Mouse (Mus musculus) neural tube, embryonic 14.5 days (tissue): Measurements from ENCODE around the gene Smurf1. TPM values are rescaled to one million over a fixed set of nuclear protein-coding genes. Genes with fewer than 3 reads are reported as not detected.

ENCODE experiments used
- ATAC-seq: fragments of 200-750 bp; cut with Nextera tagmentation; 2 replicates; pipeline ENCODE4 v1.8.0; 2017; ENCODE audit warnings: low read depth, mild to moderate bottlenecking, moderate TSS enrichment, moderate library complexity
- H3K27ac ChIP-seq: fragments of 300-500 bp; sonication (generic); 2 replicates; pipeline ENCODE4 v1.5.1; 2014; ENCODE audit warnings: low read depth, mild to moderate bottlenecking, control low read depth, low read length, moderate library complexity, mixed read lengths
- H3K27me3 ChIP-seq: fragments of 300-500 bp; sonication (generic); 2 replicates; pipeline ENCODE4 v1.6.1; 2014; ENCODE audit warnings: low read length; ENCODE audit not compliant: control insufficient read depth, insufficient read depth
- H3K36me3 ChIP-seq: fragments of 300-500 bp; sonication (generic); 2 replicates; pipeline ENCODE4 v1.6.1; 2014; ENCODE audit warnings: low read length, mixed read lengths; ENCODE audit not compliant: control insufficient read depth, insufficient read depth
- H3K4me1 ChIP-seq: fragments of 300-500 bp; sonication (generic); 2 replicates; pipeline ENCODE4 v1.6.1; 2014; ENCODE audit warnings: low read length; ENCODE audit not compliant: control insufficient read depth, insufficient read depth
- H3K4me2 ChIP-seq: fragments of 300-500 bp; sonication (generic); 2 replicates; pipeline ENCODE4 v1.6.1; 2014; ENCODE audit warnings: mild to moderate bottlenecking, low read depth, low read length, control low read depth
- H3K4me3 ChIP-seq: fragments of 300-500 bp; sonication (generic); 2 replicates; pipeline ENCODE4 v1.5.1; 2014; ENCODE audit warnings: low read depth, low read length, control low read depth, mixed read lengths
- H3K9ac ChIP-seq: fragments of 300-500 bp; sonication (generic); replicated peaks from 2 replicates; pipeline ENCODE4 v1.6.1; 2014; ENCODE audit warnings: low read depth, mild to moderate bottlenecking, control low read depth, low read length, mixed read lengths
- H3K9me3 ChIP-seq: fragments of 300-500 bp; sonication (generic); 2 replicates; pipeline ENCODE4 v1.6.1; 2016; ENCODE audit warnings: low read length; ENCODE audit not compliant: control insufficient read depth
- WGBS: fragments of 180-500 bp; shearing (Covaris S2); extraction: QIAGEN DNeasy Blood & Tissue Kit; methylation state at CpG from one replicate; pipeline ENCODE4 v1.1.7; 2014; 5-methylcytosine and 5-hydroxymethylcytosine counted together
- polyA plus RNA-seq: library from polyadenylated mRNA; unstranded; fragments of >200 nt; fragmentation: Nextera tagmentation; extraction: Ambion mirVana; gene quantifications from 2 replicates; pipeline ENCODE4 v1.2.1, GENCODE M21; 2014

Smurf1 gene
- polyA plus RNA-seq, 1 experiment from 2014 or later = 30.3 TPM

DNA sequence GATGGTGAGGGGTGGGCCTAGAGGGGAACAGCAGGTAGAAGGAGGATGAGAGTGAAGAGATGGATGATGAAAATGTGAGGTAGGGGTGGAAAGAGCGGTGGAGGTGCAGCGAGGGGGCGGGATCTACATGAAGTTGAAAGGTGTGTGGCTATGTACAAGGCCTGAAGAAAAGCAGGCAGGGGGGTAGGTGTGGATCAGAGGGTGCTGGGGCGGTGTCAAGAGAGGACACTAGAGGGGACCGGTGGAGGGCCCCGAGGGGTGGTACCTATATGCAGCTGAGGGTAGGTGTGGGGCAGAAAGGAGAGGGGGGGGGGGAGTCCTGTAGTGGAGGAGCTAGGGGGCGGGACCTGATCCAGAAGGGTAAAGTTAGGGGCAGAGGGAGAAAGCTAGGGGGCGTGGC lies 1.2 kb downstream of the Smurf1 start:
- Histone ChIP-seq H3K9ac (no peak overlapping the region), H3K4me3 (peak overlapping the region; percentile 92), H3K27ac (0 out of 2 replicates have a peak overlapping the region, but pooled peaks have one; percentile 10), H3K4me2 (peak overlapping the region; percentile 76), H3K4me1 (peaks cover 15% of the 10 kb centered on the region), H3K36me3 (no peaks in the 10 kb centered on the region), H3K9me3 (no peaks in the 10 kb centered on the region), H3K27me3 (no peaks in the 10 kb centered on the region)
- WGBS = 19% methylated on average over 7 of the region's 8 CpGs
- ATAC-seq = peak; percentile 65

DNA sequence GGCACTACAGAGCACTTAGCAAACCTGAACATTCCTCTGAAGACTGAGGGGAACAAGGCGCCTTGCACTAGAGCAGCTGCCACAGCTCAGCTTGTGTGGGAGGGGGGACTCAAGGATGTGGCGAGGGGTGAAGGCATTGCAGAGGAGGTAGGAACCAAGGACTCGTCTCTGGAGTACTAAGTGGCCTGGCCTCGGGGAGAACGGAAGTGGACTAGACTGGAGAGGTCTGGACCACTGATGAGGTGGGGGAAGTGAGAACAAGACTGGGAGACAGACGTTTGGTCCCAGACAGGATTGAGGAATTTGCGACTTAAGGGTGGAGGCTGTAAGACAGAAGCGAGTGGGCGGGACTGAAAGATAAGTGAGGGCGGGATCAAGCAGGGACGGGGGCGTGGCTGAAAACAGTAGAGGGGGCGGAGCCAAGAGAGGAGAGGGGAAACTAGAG lies 1.8 kb downstream of the Smurf1 start:
- Histone ChIP-seq H3K9ac (0 out of 2 replicates have a peak overlapping the region, but pooled peaks have one; percentile 22), H3K4me1 (peaks cover 15% of the 10 kb centered on the region)
- 8% methylated on average over 13 of the region's 13 CpGs for WGBS

DNA sequence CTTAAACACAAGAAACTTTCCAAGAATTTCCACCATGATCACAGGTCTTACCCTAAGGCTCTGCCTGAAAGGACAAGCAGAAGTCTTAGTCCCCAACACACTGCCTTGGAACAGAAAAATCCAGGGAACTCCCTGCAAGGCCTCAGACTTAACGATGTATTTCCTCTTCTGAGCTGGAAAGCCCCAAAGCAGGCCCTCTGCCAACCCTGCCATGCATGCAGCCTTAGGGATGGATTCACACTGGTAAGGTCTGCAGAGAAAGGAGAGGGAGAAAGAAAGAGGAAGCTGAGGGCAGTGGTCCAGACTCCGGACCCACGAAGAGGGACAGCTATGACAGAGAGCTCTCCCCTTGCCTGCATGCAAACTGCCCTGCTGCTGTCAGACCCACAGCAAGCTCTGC lies 2.2 kb downstream of the Smurf1 start:
- Histone ChIP-seq H3K9ac (0 out of 2 replicates have a peak overlapping the region, but pooled peaks have one; percentile 22), H3K36me3 (no peaks in the 10 kb centered on the region), H3K27ac (peak overlapping the region; percentile 40; the same call in 1 of the 2 replicates), H3K4me3 (no peak overlapping the region), H3K4me1 (peaks cover 15% of the 10 kb centered on the region), H3K27me3 (no peaks in the 10 kb centered on the region), H3K4me2 (peak overlapping the region; percentile 76), H3K9me3 (no peaks in the 10 kb centered on the region)
- ATAC-seq = no peak
- WGBS = 61% methylated on average over 3 of the region's 3 CpGs

More for the DNA sequence above, 1.8 kb downstream of the Smurf1 start:
- H3K9me3 ChIP-seq = no peaks in the 10 kb centered on the region
- 0 out of 2 replicates have a peak, but pooled peaks have one; percentile 8 for ATAC-seq
- peak overlapping the region; percentile 40; the same call in 1 of the 2 replicates for H3K27ac ChIP-seq
- 0 out of 2 replicates have a peak overlapping the region, but pooled peaks have one; percentile 10 for H3K4me3 ChIP-seq
- peak overlapping the region; percentile 76 for H3K4me2 ChIP-seq
- H3K27me3 ChIP-seq = no peaks in the 10 kb centered on the region
- H3K36me3 ChIP-seq = no peaks in the 10 kb centered on the region

DNA sequence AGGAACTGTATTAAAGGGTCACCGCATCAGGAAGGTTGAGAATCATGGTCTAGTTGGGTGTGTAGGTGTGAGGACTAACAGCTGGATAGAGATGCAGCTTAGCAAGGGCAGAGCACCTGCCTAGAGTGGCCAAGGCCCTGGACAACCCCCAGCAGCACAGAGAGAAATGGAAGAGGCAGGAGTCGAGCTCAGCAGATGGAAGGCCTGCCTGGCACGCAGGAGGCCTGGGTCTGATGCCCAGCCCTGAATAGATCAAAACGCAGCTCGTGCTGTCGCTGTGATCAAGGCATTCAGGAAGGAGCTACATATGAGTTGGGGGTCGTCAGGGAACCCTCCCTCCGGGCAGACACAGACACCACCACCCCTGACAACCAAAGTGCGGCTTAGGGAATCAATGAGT lies 7.4 kb downstream of the Smurf1 start:
- no peak overlapping the region for H3K27ac ChIP-seq
- H3K9ac ChIP-seq = no peak overlapping the region
- ATAC-seq = no peak

DNA sequence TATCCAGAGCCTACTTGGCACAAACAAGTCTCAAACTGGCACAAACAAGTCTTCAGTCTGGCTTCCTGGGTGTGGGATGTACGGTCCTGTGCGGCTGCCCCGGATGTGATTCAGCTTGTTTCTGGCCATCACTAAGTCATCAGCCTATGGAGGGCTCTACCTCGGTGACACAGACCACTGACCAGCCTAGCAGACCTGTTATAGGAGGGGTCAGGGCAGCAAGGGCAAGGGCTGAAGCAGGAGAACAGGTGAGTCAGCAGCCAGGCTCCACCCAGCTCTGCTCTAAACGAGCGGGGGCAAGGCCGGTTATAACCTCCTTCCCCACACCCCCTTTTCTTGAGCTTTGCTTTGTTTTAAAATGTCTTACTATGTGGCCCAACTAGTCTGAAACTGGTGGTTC lies 11.2 kb downstream of the Smurf1 start:
- no peaks in the 10 kb centered on the region for H3K9me3 ChIP-seq
- no peak for ATAC-seq
- no peaks in the 10 kb centered on the region for H3K27me3 ChIP-seq
- H3K4me2 ChIP-seq = no peak overlapping the region
- 92% methylated on average over 7 of the region's 7 CpGs for WGBS
- no peak overlapping the region for H3K9ac ChIP-seq
- no peaks in the 10 kb centered on the region for H3K36me3 ChIP-seq
- no peak overlapping the region for H3K4me3 ChIP-seq
- no peak overlapping the region for H3K27ac ChIP-seq
- 0 out of 2 replicates have a peak, but pooled peaks cover 3% of the 10 kb centered on the region for H3K4me1 ChIP-seq

More for the DNA sequence above, 7.4 kb downstream of the Smurf1 start:
- Histone ChIP-seq H3K27me3 (no peaks in the 10 kb centered on the region), H3K4me2 (no peak overlapping the region), H3K4me1 (0 out of 2 replicates have a peak, but pooled peaks cover 6% of the 10 kb centered on the region), H3K9me3 (no peaks in the 10 kb centered on the region), H3K36me3 (no peaks in the 10 kb centered on the region), H3K4me3 (no peak overlapping the region)
- 85% methylated on average over 9 of the region's 9 CpGs for WGBS

DNA sequence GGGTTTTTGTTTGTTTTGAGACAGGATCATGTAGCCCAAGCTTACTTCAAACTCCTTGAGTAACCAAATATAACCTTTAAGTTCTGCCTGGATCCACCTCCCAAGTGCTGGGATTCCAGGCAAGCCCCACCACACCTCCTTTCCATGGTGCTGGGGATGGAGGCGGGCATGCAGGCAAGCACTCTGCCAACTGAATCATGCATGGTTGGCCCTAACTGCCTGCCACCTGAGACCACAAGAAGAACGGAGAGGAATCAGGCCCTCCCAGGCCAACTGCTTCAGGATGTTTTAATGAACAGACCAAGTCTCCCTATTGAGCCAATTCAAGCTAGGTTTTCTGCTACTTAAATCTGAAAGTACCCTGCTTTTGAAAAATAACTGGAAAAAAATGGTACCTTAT lies 13.1 kb downstream of the Smurf1 start:
- H3K27me3 ChIP-seq = no peaks in the 10 kb centered on the region
- H3K9me3 ChIP-seq = no peaks in the 10 kb centered on the region
- WGBS = 67% methylated on average over 2 of the region's 2 CpGs
- no peak overlapping the region for H3K4me2 ChIP-seq
- no peak overlapping the region for H3K27ac ChIP-seq
- ATAC-seq = no peak
- H3K4me3 ChIP-seq = no peak overlapping the region
- no peaks in the 10 kb centered on the region for H3K36me3 ChIP-seq
- H3K9ac ChIP-seq = no peak overlapping the region
- peaks cover 7% of the 10 kb centered on the region; the same call in 1 of the 2 replicates for H3K4me1 ChIP-seq

DNA sequence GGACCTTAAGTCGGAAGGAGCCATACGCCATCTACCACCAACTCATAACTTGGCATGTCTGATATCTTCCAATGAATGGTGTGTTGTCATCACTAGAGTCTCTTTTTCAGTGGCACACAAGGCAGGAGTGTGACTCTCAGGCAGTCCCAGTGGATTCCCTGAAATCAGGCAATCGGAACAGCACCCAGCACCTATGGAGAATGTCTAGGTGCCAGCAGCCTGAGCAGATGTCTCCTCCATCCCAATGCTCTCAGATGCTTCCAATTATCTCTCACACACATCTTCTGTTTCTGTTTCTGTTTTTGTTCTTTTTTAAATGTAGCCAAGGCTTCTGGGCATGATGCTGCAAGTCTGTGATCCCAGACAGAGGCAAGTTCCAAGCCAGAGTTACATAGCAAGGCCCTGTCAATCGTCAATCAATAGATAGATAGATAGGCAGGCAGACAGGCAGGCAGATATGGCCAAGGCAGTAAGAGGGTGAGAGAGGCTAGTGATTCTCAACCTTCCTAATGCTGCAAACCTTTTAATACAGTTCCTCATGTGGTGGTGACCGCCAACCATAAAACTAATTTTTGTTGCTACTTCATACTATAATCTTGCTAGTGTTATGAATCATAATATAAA lies 15.1 kb downstream of the Smurf1 start:
- Histone ChIP-seq H3K9me3 (no peaks in the 10 kb centered on the region), H3K36me3 (no peaks in the 10 kb centered on the region), H3K27ac (no peak overlapping the region), H3K4me3 (no peak overlapping the region), H3K4me2 (no peak overlapping the region), H3K9ac (no peak overlapping the region), H3K27me3 (no peaks in the 10 kb centered on the region), H3K4me1 (peaks cover 7% of the 10 kb centered on the region; the same call in 1 of the 2 replicates)
- no peak for ATAC-seq
- 91% methylated on average over 5 of the region's 5 CpGs for WGBS

DNA sequence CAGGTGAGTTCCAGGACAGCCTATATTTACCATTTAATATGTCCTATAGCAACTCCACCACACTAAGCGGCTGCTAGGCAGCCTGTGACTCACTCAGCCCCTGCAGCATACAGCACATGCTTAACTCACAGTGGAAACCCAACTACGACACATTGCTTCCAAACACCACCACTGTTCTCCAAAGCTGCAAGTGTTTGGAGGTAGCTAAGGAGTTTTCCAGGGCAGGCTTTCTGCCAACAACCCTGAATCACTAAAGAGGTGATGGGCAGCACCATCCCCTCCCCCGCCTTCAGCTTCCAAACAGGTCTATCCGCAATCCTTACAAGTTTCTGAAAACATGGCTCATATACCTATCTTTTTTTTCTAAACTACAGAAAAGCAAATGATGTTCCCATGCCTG lies 15.8 kb downstream of the Smurf1 start:
- WGBS = 86% methylated on average over 4 of the region's 4 CpGs

DNA sequence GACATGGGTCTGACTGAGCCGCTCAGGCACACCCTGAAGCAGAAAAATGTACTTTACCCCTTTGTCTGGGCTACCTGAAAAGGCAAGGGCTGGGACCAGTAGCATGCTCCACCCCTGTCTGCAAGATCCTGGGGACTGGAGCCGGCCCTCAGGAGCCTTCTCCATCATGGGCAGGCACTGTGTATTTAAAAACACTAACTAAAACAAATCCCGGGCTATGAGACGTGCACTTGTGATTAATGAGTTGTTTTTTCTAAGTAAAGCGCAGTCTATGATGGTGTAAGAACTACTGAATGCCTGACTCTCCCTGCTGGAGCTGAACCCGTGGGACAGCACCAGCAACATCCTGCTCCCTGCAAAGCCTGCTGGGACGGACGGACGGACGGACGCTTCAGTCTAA lies 17.2 kb downstream of the Smurf1 start:
- H3K27ac ChIP-seq = no peak overlapping the region
- no peaks in the 10 kb centered on the region for H3K36me3 ChIP-seq
- H3K27me3 ChIP-seq = no peaks in the 10 kb centered on the region
- no peak overlapping the region for H3K4me3 ChIP-seq
- no peak overlapping the region for H3K4me2 ChIP-seq
- 70% methylated on average over 11 of the region's 11 CpGs for WGBS
- H3K4me1 ChIP-seq = peaks cover 4% of the 10 kb centered on the region; the same call in 1 of the 2 replicates
- no peak for ATAC-seq
- no peak overlapping the region for H3K9ac ChIP-seq
- no peaks in the 10 kb centered on the region for H3K9me3 ChIP-seq

More for the DNA sequence above, 15.8 kb downstream of the Smurf1 start:
- peaks cover 7% of the 10 kb centered on the region; the same call in 1 of the 2 replicates for H3K4me1 ChIP-seq
- ATAC-seq = no peak
- no peaks in the 10 kb centered on the region for H3K27me3 ChIP-seq
- no peak overlapping the region for H3K27ac ChIP-seq
- no peaks in the 10 kb centered on the region for H3K9me3 ChIP-seq
- no peak overlapping the region for H3K9ac ChIP-seq
- no peak overlapping the region for H3K4me3 ChIP-seq
- no peak overlapping the region for H3K4me2 ChIP-seq
- H3K36me3 ChIP-seq = no peaks in the 10 kb centered on the region
